Mouse (Mus musculus): ENCODE data around the gene Bmp6.

The Bmp6 gene

DNA sequence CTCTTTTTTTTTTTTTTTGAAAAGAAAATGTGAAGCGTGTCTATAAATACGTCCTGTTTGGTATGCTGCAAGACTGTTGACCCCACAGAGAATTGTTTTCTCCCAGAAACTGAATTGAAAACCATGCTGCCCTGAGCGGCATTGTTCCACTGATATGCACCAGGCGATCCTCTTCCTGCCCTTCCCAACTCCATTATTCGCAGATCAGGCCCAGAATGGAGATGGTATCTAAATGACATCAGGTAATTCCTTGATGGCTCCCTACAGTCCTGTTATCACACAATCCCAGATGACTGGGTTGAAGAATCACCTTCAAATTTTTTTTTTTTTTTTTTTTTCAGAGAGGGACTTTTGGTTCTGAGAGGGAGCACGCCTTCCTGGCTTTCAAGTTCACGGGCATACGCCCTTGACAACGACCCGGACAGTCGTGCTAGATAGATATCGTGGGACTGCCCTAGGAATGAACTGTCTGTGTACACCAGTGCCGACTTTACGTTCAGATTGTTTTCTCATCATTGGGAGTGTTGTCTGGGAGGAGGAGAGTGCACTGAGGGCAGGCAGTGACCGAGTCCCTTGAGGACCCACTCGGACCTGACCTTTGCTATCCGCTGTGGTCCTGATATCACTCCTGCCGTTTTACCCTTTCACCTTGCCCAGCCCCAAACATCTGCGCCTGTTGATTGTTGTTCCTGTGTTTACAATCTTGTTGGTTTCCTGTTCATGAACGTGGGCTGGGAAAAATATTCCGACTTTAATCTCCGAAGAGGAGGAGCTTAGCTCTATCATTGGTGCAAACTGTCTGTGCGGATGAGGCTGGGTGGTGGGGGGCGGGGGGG lies 8.7 kb downstream of the Bmp6 start:
- DNase-seq (ENCODE audit: low spot score in 2 of 2) = no peak

GRCm38 (mm10) chr13:38354284-38354683 lies 9.4 kb downstream of the Bmp6 start:
- no peak for DNase-seq (ENCODE audit: low spot score in 2 of 2)

GRCm38 (mm10) chr13:38359045-38359444 lies 14.1 kb downstream of the Bmp6 start:
- DNase-seq (ENCODE audit: low spot score in 2 of 2) = no peak

GRCm38 (mm10) chr13:38362751-38363150 lies 17.8 kb downstream of the Bmp6 start:
- no peak for DNase-seq (ENCODE audit: low spot score in 2 of 2)

- DNase-seq (ENCODE audit: low spot score in 2 of 2) = no peak
Observed at GRCm38 (mm10) chr13:38363869-38364268, 19.0 kb downstream of the Bmp6 start.

GRCm38 (mm10) chr13:38369624-38370023 lies 24.7 kb downstream of the Bmp6 start:
- no peak for DNase-seq (ENCODE audit: low spot score in 2 of 2)

- no peak for DNase-seq (ENCODE audit: low spot score in 2 of 2)
Observed at GRCm38 (mm10) chr13:38376071-38376470, 31.2 kb downstream of the Bmp6 start.

- no peak for DNase-seq (ENCODE audit: low spot score in 2 of 2)
Observed at GRCm38 (mm10) chr13:38377355-38377754, 32.4 kb downstream of the Bmp6 start.

- DNase-seq (ENCODE audit: low spot score in 2 of 2) = no peak
Observed at GRCm38 (mm10) chr13:38379806-38380205, 34.9 kb downstream of the Bmp6 start.

DNA sequence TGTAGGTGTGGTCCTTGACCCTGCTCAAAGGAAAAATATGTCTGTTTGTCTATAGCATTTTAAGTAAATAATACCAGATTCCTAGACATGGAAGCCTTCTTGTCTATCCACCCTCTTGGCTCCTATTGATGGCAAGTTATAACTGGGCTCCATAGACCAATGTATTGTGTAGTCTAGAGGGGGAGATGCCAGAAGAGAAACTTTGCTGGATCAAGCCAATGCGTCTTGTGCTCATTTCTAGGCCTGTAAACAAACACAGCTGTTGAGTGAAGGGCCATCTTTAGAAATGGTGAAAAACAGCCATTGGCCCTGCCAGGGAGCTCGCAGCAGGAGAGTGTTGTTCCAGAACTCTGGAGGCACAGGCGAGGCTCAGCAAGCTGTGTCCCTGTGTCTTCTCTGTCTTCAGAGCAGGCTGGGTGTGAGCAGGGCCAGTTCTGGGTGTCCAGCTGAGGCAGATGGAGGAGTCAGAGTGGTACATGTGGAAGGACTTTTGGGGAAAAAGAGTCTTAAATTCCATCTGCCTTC lies 41.2 kb downstream of the Bmp6 start:
- DNase-seq (ENCODE audit: low spot score in 2 of 2) = no peak

- DNase-seq (ENCODE audit: low spot score in 2 of 2) = no peak
Observed at GRCm38 (mm10) chr13:38387453-38388040, 42.6 kb downstream of the Bmp6 start.

DNA sequence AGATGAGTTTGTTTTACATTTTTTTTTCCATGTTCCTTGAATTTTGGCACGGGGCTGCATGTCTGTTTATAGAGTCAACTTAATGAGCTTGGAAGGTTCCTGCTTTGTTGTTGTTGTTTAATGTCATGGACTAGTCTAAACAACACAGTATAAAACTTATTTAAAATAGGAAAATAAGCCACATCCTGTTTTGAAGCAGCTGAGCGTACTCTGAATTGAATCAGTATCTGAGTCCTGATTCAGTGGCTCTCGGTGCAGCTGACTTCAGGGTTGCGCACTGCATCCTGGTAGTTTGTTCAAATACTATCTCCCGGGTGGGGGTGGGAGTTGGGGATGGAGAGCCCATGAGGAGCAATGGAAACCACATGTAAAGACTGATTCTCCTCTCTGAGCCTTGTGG lies 48.5 kb downstream of the Bmp6 start:
- no peak for DNase-seq (ENCODE audit: low spot score in 2 of 2)

GRCm38 (mm10) chr13:38395026-38395425 lies 50.1 kb downstream of the Bmp6 start:
- no peak for DNase-seq (ENCODE audit: low spot score in 2 of 2)

DNA sequence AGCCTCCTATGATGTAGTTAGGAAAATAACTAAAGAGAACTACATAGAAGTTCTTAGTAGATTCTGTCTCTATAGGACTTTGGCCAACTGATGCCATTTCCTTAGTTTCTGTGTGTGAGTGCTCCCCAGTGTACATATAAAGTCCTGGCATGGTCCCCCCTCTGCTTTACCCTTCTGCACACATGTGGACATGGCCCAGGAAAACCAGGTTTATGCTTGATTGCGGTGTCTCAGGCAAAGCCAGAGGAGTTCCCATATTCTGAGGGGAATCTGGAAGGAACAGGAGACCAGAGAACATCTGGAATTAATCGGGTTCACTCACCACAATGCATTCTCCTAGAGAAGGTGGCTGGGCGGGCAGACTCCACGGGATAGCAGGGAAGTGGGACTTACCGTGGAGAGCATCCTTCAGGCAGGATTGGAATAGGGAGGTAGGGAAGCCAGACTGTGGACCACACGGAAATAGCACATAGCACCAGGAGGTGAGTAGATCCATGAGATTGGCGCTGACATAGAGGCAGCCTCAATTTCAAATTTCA lies 52.2 kb downstream of the Bmp6 start:
- no peak for DNase-seq (ENCODE audit: low spot score in 2 of 2)

DNA sequence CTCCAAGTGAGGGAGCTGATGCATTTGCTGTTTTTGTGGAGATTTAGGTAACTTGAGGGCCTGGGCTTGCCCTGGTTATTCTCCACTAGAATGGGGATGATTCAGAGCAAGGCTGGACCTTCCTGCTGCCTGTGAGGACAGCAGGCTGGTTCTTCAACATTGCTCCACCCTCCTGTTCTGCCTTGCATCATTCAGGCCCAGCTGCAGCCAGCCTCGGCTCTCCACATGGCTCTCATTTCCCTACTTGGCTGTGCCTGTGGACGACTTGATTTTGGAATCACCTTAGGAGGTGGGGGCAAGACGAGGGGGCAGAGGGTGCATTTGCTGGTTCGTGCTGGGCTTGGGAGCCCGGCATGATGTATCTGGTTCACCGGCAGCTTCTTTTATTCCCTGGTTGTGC lies 53.8 kb downstream of the Bmp6 start:
- DNase-seq (ENCODE audit: low spot score in 2 of 2) = no peak

DNA sequence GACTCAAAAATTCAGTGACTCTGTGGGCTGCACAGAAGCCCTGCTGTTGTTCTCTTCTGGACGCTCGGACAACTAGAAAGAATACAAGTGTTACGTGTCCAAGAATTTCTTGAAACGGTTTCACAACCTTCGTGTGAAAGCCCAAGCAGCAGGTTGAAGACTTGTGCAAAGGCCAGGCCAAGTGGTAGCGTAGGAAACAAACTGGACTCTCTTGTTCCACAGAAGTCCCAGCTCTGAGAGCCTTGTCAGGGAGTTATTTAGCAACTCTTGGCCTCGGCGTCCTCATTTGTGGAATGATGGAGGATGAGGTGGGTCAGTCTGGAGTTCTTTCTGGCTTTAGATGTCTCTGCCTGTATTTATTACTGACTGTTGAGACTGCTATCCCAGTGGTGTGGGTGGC lies 55.8 kb downstream of the Bmp6 start:
- no peak for DNase-seq (ENCODE audit: low spot score in 2 of 2)

DNA sequence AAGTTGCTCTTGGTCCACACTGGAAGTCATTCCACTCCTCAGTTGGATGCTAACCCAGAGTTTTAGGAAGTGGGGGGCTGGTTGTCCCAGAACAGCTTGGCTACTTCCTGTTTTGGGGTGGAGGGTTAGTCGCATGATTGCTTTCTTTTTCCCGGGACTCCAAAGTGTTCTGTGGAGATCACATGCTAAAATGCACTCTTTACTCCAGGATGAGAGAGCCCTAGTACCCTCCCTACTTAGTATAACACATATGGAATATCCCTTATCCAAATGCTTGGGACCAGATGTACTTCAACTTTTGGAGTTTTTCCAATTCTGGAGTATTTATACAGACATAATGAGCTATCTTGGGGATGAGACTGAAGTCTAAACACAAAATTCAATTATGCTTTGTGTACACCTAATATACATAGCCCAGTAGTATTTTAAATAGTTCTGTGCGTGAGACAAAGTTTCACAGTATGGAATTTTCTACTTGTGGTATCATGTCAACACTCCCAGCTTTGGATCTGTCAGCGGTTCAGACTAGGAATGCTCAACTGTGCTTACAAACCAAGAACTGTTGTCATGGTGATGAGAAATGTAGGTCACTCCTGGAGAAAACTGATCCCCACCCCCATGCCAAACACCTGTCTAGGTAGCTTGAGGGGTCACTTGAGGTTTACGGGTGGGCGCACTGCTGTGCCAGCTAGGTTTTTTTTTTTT lies 62.9 kb downstream of the Bmp6 start:
- no peak for DNase-seq (ENCODE audit: low spot score in 2 of 2)

- DNase-seq (ENCODE audit: low spot score in 2 of 2) = no peak
Observed at GRCm38 (mm10) chr13:38408636-38409035, 63.7 kb downstream of the Bmp6 start.

DNA sequence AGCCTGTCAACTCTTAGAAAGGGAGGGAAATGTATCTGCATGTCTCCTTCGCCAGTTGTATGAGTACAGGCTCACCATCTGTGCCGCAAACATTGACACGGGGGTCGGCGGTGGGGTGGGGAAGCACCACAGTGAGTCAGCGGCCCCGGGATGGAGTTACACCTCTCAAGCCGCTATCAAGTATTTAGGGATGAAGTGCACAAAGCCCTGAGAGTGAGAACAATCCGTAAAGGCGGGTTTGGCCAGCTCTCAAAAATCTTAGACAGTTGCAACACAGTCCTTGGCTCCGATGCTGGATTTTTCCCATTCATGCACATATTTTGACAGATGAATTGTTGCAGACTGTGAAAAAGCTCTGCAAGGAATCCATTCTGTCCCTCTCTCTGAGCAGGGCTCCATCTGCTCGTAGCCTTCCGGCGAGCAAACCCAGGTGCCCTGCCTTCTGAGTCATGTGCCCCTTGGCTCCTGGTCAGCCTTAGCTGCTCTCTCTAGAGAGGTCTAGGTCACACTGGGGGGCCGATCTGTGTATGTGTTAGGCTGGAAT lies 65.5 kb downstream of the Bmp6 start:
- DNase-seq (ENCODE audit: low spot score in 2 of 2) = peak; percentile 66 to 70

DNA sequence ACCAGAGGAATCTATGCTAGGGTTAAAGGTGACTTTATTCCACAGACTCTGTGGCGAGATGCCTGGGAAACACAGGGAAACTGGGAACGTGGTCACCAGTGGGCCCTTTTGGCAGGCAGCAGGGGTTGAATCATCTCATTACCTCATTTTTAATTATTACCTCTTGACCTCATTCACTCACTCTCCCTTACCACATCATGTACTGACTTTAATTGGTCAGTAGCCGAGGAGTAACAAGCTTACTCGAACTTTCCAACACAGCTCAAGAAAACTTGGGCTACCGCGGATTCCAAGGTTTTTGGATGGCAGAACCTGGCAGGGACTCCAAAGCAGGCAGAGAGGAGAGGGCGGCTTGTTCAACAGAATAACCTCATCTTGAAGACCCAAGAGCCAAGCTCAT lies 74.9 kb downstream of the Bmp6 start:
- DNase-seq (ENCODE audit: low spot score in 2 of 2) = no peak

DNA sequence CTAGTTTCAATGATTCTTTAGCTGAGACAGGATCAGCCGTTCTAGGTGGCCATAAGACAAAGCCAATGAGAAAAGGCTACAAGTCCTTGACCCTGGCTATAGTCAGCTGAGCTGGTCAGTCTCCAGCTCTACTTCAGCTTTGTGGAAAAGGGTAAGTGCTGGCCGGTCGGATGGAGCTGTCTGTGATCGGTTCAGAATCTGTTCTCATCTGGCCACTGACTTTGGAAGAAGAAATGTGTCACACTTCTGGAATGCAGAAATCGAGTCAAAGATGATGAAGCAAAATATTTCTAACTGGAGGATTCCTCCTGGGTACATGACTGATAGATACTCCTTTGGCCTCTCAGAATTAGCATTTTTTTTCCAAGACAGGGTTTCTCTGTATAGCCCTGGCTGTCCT lies 77.6 kb downstream of the Bmp6 start:
- no peak for DNase-seq (ENCODE audit: low spot score in 2 of 2)

DNA sequence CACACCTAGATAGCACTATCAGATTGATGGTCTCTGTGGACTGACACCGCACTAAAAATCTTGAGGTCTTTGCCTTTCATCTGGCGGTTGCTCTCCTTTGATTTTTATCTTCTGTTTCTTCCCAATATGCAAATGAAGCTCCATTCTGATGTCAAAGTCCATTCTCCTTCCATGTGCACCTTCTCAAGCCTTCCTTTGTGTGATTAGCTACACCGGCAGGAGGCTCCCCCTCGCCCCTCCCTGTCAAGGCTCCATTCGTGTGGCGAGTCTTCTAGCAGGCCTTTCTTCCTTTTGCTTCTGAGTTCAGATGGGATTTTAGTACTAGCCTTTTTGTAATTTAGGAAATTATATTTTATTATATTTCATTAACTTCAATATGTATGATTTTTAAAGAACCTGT lies 80.4 kb downstream of the Bmp6 start:
- no peak for DNase-seq (ENCODE audit: low spot score in 2 of 2)

All from urinary bladder, postnatal 4 days (tissue).